Mouse (Mus musculus) ovary, adult 10 weeks (tissue): ENCODE measurements around the gene Gm9508. TPM values are rescaled to one million over a fixed set of nuclear protein-coding genes. Genes with fewer than 3 reads are reported as not detected.

Source experiments
- polyA plus RNA-seq: library from polyadenylated mRNA; stranded (reverse); fragments of 350-450 nt; fragmentation: Illumina TruSeq; extraction: RNeasy Lipid Tissue Mini Kit (QIAGEN cat#74804); gene quantifications from one replicate; pipeline ENCODE4 v1.2.3, GENCODE M21; 2014

Gm9508 gene
- not detected for polyA plus RNA-seq

GRCm38 (mm10) chr10:77697133-77697532 lies at the start of gene Gm9508:
Gm9508 (minus strand) TSS chr10:77697233.

DNA sequence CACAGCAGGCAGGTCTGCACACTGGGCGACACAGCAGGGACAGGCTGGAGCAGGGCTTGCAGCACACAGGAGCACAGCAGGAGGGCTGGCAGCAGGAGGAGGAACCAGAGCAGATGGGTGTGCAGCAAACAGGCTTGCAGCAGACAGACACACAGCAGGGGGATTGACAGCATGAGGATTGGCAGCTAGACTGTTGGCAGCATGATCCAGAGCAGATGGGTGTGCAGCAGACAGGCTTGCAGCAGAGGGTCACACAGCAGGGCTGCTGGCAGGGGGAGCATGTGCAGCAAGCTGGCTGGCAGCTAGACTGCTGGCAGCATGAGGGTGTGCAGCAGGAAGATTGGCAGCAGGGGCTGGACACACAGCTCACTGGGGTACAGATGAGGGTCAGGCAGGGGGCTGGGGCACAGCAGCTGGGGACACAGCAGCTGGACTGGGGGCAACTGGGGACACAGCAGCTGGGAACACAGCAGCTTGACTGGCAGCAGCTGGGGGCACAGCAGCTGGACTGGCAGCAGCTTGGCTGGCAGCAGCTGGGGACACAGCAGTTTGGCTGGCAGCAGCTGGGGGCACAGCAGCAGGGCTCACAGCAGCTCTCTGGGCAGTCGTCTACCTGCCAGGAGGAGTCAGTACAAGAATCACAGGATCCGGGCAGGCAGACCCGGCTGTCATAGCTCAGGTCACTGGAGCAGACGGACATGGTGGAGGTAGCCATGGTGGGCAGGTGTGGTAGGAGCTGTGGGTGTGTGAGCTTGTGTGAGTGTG lies 45.1 kb upstream of the Gm9508 start, which contains the start of gene Gm18596:
Gene Gm18596, minus strand, starts transcription at position 715 of the 765 bp plus-strand sequence.

DNA sequence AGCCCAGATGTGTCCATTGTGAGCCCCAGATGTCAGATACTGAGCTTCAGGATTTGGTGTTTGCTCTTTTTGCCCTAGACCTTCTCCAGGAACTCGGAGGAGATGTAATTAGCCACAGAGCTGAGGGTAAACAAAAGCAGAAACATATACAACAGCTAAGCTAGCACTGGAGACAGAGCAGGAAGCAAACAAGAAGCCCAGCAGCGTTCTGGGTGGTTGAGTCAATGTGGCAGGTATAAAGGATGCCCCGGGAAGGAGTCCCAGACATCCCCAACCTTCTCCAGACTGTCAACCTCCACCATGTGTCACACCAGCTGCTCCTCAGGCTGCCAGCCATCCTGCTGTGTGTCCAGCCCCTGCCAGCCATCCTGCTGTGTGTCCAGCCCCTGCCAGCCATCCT lies 29.2 kb upstream of the Gm9508 start, which contains the start of gene Gm10100:
Gene Gm10100, plus strand, starts transcription at position 301 of the 400 bp plus-strand sequence.

DNA sequence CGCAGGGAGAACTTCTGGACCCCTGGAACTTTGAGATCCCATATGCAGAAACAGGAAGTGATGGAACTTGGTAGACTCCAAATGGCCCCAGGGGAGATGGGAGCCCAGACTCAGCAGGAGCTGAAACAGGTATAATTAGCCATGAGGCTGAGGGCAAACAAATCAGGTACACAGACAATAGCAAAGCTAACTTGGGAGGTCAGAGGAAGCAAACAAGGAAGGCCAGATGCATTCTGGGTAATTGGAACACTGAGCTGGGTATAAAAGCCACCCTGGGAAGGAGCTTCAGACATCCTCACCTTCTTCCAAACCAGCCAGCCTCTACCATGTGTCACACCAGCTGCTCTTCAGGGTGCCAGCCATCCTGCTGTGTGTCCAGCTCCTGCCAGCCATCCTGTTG lies 23.3 kb upstream of the Gm9508 start, which contains the start of gene Krtap12-1:
Gene Krtap12-1, plus strand, starts transcription at position 301 of the 400 bp plus-strand sequence.

DNA sequence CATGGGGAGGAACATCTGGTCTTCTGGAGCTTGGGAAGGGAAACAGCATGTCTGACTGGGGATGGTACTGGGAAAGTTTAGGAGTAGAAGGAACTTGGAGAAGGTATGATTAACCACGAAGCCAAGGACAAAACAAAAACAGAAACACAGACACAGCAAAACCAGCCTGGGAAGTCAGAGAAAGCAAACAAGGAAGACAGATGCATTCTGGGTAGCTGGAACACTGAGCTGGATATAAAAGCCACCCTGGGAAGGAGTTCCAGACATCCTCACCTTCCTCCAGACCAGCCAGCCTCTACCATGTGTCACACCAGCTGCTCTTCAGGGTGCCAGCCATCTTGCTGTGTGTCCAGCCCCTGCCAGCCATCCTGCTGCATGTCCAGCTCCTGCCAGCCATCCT lies 18.5 kb upstream of the Gm9508 start, which contains the start of gene Gm10142:
Gene Gm10142, plus strand, starts transcription at position 301 of the 400 bp plus-strand sequence.

DNA sequence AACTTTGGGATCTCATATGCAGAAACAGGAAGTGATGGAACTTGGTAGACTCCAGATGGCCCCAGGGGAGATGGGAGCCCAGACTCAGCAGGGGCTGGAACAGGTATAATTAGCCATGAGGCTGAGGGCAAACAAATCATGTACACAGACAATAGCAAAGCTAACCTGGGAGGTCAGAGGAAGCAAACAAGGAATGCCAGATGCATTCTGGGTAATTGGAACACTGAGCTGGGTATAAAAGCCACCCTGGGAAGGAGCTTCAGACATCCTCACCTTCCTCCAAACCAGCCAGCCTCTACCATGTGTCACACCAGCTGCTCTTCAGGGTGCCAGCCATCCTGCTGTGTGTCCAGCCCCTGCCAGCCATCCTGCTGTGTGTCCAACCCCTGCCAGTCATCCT lies 14.1 kb upstream of the Gm9508 start, which contains the start of gene Gm10024:
Gene Gm10024, plus strand, starts transcription at position 301 of the 400 bp plus-strand sequence.

DNA sequence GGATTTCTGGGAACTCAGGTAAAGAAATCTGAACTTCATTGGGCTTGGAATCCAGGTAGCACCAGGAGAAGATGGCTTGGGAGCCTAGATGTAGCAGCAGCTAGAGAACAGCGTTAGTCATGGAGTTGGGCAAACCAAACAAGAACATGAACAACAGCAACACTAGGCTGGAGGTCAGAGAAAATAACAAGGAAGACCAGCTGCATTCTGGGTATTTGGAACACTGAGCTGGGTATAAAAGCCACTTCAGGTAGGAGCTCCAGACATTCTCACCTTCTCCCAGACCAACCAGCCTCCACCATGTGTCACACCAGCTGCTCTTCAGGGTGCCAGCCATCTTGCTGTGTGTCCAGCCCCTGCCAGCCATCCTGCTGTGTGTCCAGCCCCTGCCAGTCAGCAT lies 9.3 kb upstream of the Gm9508 start, which contains the start of gene Gm10272:
Gene Gm10272, plus strand, starts transcription at position 301 of the 400 bp plus-strand sequence.

GRCm38 (mm10) chr10:77690356-77690807 lies 6.7 kb downstream of the Gm9508 start, which contains the start of gene Gm19402:
Gm19402 (minus strand) TSS chr10:77690757.

GRCm38 (mm10) chr10:77685895-77686664 lies 11.0 kb downstream of the Gm9508 start, which contains the start of gene Tspear:
Tspear (plus strand) TSS chr10:77686569.

Other genes with a start within 250 kb of the Gm9508 start
- 0.68 TPM for gene Fam207a, start 181.4 kb downstream of the Gm9508 start, polyA plus RNA-seq
- gene Itgb2, start 167.0 kb downstream of the Gm9508 start, polyA plus RNA-seq = 3.1 TPM
- gene Pttg1ip, start 115.5 kb downstream of the Gm9508 start, polyA plus RNA-seq = 132 TPM
- 91.3 TPM for gene Sumo3, start 91.1 kb downstream of the Gm9508 start, polyA plus RNA-seq
- 1.9 TPM for gene Gm49325, start 91.0 kb downstream of the Gm9508 start, polyA plus RNA-seq
- gene Ube2g2, start 75.0 kb downstream of the Gm9508 start, polyA plus RNA-seq = 6.0 TPM
- gene Tspear, start 10.7 kb downstream of the Gm9508 start, polyA plus RNA-seq = not detected
- gene Gm19402, start 6.5 kb downstream of the Gm9508 start, polyA plus RNA-seq = not detected
- not detected for gene Gm10272, start 9.4 kb upstream of the Gm9508 start, polyA plus RNA-seq
- not detected for gene Gm10024, start 14.2 kb upstream of the Gm9508 start, polyA plus RNA-seq
- gene Gm10142, start 18.6 kb upstream of the Gm9508 start, polyA plus RNA-seq = not detected
- not detected for gene Krtap12-1, start 23.4 kb upstream of the Gm9508 start, polyA plus RNA-seq
- gene Gm10100, start 29.3 kb upstream of the Gm9508 start, polyA plus RNA-seq = not detected
- not detected for gene Gm18596, start 45.4 kb upstream of the Gm9508 start, polyA plus RNA-seq
- not detected for gene Gm9736, start 54.1 kb upstream of the Gm9508 start, polyA plus RNA-seq
- not detected for gene Gm3233, start 62.4 kb upstream of the Gm9508 start, polyA plus RNA-seq
- gene Gm3238, start 74.1 kb upstream of the Gm9508 start, polyA plus RNA-seq = not detected
- not detected for gene Gm7138, start 79.7 kb upstream of the Gm9508 start, polyA plus RNA-seq
- not detected for gene Gm3250, start 85.3 kb upstream of the Gm9508 start, polyA plus RNA-seq
- not detected for gene Gm7137, start 91.0 kb upstream of the Gm9508 start, polyA plus RNA-seq
- gene Gm9639, start 97.8 kb upstream of the Gm9508 start, polyA plus RNA-seq = not detected
- not detected for gene Gm19668, start 101.9 kb upstream of the Gm9508 start, polyA plus RNA-seq
- not detected for gene Gm9507, start 114.6 kb upstream of the Gm9508 start, polyA plus RNA-seq
- not detected for gene Gm2696, start 117.4 kb upstream of the Gm9508 start, polyA plus RNA-seq
- gene Krtap10-4, start 129.9 kb upstream of the Gm9508 start, polyA plus RNA-seq = not detected
- not detected for gene Krtap10-10, start 138.7 kb upstream of the Gm9508 start, polyA plus RNA-seq
- gene Gm36176, start 149.6 kb upstream of the Gm9508 start, polyA plus RNA-seq = not detected
- not detected for gene Gm10318, start 155.6 kb upstream of the Gm9508 start, polyA plus RNA-seq
- gene Gm3285, start 164.7 kb upstream of the Gm9508 start, polyA plus RNA-seq = not detected
- 0.71 TPM for gene Lrrc3, start 205.3 kb upstream of the Gm9508 start, polyA plus RNA-seq